Mouse (Mus musculus) G1E (cell line): ENCODE measurements around the gene Sdhb. TPM values are rescaled to one million over a fixed set of nuclear protein-coding genes. Genes with fewer than 3 reads are reported as not detected.
A peak's percentile ranks its signal among the peaks of the same experiment; 100 is the strongest.

Experiments used
- ATAC-seq: 2 replicates; pipeline ENCODE4 v1.8.0; 2016; ENCODE audit warnings: mild to moderate bottlenecking; ENCODE audit not compliant: insufficient number of reproducible peaks, poor library complexity, low FRiP score, severe bottlenecking; ENCODE audit errors: extremely low read depth
- DNase-seq: peaks from one replicate; pipeline ENCODE4 v3.0.0; 2012; ENCODE audit warnings: low spot score
- H3K27me3 ChIP-seq: 2 replicates; pipeline ENCODE4 v1.6.1; 2012; ENCODE audit warnings: mild to moderate bottlenecking, low read length, inconsistent platforms; ENCODE audit not compliant: insufficient read depth
- H3K36me3 ChIP-seq: replicated peaks from 2 replicates; pipeline ENCODE3; 2012; ENCODE audit warnings: mild to moderate bottlenecking, inconsistent platforms
- H3K4me1 ChIP-seq: 2 replicates; pipeline ENCODE4 v1.6.1; 2012; ENCODE audit warnings: low read depth, low read length, inconsistent platforms, mixed read lengths; ENCODE audit not compliant: insufficient read depth
- H3K4me3 ChIP-seq: 2 replicates; pipeline ENCODE4 v1.5.1; 2012; ENCODE audit warnings: low read depth, mild to moderate bottlenecking, inconsistent platforms, low read length, moderate library complexity, mixed read lengths
- H3K9me3 ChIP-seq: replicated peaks from 2 replicates; pipeline ENCODE4 v1.6.1; 2012; ENCODE audit warnings: inconsistent platforms
- CTCF ChIP-seq: IDR thresholded peaks from 2 replicates; pipeline ENCODE4 v1.5.1; 2012; ENCODE audit warnings: low read depth, low read length, inconsistent platforms, mixed read lengths
- GATA1 ChIP-seq: IDR thresholded peaks from 2 replicates; pipeline ENCODE4 v1.6.1; 2012; ENCODE audit warnings: borderline replicate concordance, low read length, inconsistent platforms, mixed read lengths
- GATA2 ChIP-seq: IDR thresholded peaks from 2 replicates; pipeline ENCODE4 v1.6.1; 2012; ENCODE audit warnings: low read depth, low read length, inconsistent platforms, borderline replicate concordance
- POLR2AphosphoS5 ChIP-seq: IDR thresholded peaks from 2 replicates; pipeline ENCODE4 v1.6.1; 2012; ENCODE audit warnings: low read depth, low read length, inconsistent platforms; ENCODE audit not compliant: insufficient replicate concordance
- TAL1 ChIP-seq: conservative IDR thresholded peaks from 2 replicates; pipeline ENCODE4 v1.6.1; 2012; ENCODE audit warnings: low read depth, low read length, inconsistent platforms, mixed read lengths
- polyA plus RNA-seq: library from polyadenylated mRNA; stranded (reverse); fragments of >175 nt; gene quantifications from 2 replicates; pipeline ENCODE4 v1.2.3, GENCODE M21; 2012
- total RNA-seq, 2 experiments: library from RNA; stranded (forward) in 1 of 2; stranded (reverse) in 1 of 2; fragments of 200-1000 nt in 1 of 2; fragments of >200 nt in 1 of 2; fragmentation: Nextera tagmentation in 1 of 2; gene quantifications; 2 replicates each; pipeline ENCODE4 v1.2.3; 2014 to 2017

The Sdhb gene
- total and polyA plus RNA-seq, 3 experiments: 51.2 to 142 (median 100) TPM

DNA sequence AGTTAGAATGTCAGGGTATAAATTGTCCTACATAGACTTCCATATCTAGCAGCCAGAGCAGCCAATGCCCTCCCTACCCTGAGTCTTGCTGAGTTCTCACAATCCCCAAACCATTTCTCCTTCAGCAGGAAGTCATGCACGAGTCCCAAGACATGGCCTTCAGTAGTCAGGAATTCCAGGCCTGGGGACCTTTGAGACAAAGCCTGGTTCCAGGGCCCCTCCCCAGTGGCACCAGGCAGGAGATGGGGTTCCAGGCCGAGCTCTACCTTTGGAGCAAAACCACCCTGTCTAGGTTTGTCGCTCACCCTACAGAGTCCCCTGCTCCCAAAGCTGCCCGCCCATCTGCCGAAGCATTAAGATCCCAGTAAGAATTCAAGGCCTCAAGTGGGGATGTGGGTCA, 44.7 kb upstream of the Sdhb start:
- TF ChIP-seq TAL1: no peak
- no peak for TF ChIP-seq CTCF
- no peak for TF ChIP-seq POLR2AphosphoS5
- no peak for TF ChIP-seq GATA2
- TF ChIP-seq GATA1: no peak
- no peak overlapping the region for H3K4me3 ChIP-seq
- H3K36me3 ChIP-seq: no peaks in the 10 kb centered on the region
- H3K9me3 ChIP-seq: no peaks in the 10 kb centered on the region
- ATAC-seq (no peak), DNase-seq (no peak)
- no peaks in the 10 kb centered on the region for H3K4me1 ChIP-seq
- H3K27me3 ChIP-seq: peaks cover 33% of the 10 kb centered on the region

DNA sequence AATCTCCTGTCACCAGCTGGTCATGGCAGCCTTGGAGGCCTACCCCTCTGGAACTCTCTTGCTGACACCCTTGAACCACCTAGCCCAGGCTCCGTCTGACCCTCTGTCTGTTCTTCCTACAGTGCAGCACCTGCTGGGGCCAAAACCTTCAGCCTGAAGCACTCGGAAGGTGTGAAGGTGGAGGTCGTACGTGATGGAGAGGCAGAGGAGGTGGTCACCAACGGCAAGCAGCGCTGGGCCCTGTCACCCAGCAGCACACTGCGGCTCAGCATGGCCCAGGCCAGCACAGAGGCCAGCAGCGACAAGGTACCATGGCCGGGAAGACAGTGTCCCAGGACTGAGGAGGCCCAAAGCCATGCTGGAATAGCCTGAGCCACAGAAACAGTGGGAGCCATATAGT, 43.6 kb upstream of the Sdhb start:
- no peaks in the 10 kb centered on the region for H3K9me3 ChIP-seq
- H3K4me3 ChIP-seq: no peak overlapping the region
- H3K36me3 ChIP-seq: no peaks in the 10 kb centered on the region
- ATAC-seq (no peak), DNase-seq (no peak)
- H3K27me3 ChIP-seq: peaks cover 29% of the 10 kb centered on the region
- no peaks in the 10 kb centered on the region for H3K4me1 ChIP-seq
- TF ChIP-seq POLR2AphosphoS5 (no peak), CTCF (no peak), TAL1 (no peak), GATA2 (no peak), GATA1 (no peak)

- DNase-seq: no peak
- Histone ChIP-seq H3K4me1 (no peaks in the 10 kb centered on the region), H3K36me3 (no peaks in the 10 kb centered on the region), H3K4me3 (no peak overlapping the region), H3K27me3 (peaks cover 21% of the 10 kb centered on the region), H3K9me3 (no peaks in the 10 kb centered on the region)
- ATAC-seq: no peak
- TF ChIP-seq POLR2AphosphoS5 (no peak), GATA2 (no peak), GATA1 (no peak), CTCF (no peak), TAL1 (no peak)
These were observed 40.8 kb upstream of the Sdhb start for GRCm38 (mm10) chr4:140919974-140920836.

DNA sequence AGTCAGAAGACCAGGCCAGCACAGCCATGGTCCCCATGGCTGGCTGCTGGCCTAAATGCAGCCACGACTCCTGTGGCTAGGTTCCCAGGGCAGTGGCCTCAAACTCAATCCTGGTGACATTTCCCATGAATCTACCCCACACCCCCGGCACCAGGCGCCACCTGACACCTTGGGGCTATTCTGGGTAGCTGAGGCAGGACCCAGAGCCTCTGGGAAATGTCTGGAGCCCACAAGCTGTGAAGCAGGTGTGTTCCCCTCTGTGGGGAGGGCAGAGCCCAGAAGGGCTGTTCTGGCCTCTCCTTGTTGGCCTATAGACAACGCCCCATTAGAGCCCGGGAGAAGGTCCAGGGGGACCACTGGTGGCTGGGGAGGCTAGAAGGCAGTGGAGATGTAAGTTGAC, 38.5 kb upstream of the Sdhb start:
- DNase-seq (no peak), ATAC-seq (peak; percentile 4; the same call in 1 of the 2 replicates)
- Histone ChIP-seq H3K4me3 (no peak overlapping the region), H3K27me3 (peaks cover 23% of the 10 kb centered on the region), H3K4me1 (no peaks in the 10 kb centered on the region), H3K36me3 (no peaks in the 10 kb centered on the region), H3K9me3 (no peaks in the 10 kb centered on the region)
- TF ChIP-seq GATA1 (no peak), TAL1 (no peak), CTCF (no peak), POLR2AphosphoS5 (no peak), GATA2 (no peak)

DNA sequence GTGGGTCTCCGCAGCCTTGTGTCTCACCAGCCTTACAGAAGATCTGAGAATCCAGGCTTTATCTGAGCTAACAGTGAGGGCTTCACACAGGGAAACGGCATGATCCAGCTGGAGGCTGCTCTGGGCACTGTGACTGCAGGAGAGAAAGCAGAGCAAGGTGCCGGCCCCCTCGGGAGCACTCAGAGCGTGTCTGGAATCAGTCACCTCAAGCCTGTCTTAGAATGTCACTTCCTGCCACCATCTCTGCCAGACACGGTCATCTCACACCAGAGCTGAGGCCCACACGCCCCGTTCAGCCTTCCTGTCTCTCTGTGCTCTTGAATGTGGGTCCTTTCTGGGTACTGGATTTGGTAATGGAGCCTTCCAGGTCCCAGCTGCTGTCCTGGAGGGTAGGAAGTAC, 35.4 kb upstream of the Sdhb start:
- ATAC-seq (no peak), DNase-seq (no peak)
- Histone ChIP-seq H3K4me3 (no peak overlapping the region), H3K36me3 (no peaks in the 10 kb centered on the region), H3K4me1 (peaks cover 4% of the 10 kb centered on the region), H3K27me3 (peaks cover 29% of the 10 kb centered on the region), H3K9me3 (no peaks in the 10 kb centered on the region)
- TF ChIP-seq CTCF (no peak), POLR2AphosphoS5 (no peak), GATA2 (no peak), TAL1 (no peak)

DNA sequence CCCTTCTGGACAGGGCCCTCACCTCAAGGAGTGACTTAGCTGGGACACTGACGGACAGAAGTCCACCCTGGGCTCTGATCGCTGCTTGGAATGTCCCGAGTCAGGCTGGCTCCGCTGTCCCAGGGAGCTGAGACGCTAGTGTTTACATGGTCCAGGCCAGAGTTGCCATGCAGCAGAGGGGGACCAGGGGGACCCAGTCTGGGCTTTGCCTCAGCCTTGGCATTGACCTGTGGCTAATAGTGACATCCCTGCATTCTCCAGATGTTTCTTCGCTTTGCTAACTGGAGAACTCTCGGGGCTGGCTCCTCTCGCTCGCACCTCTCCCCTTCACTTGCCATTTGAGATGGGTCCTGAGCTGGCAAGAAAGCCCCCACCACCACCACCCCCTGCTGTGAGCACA, 32.7 kb upstream of the Sdhb start:
- TF ChIP-seq GATA2 (no peak), POLR2AphosphoS5 (no peak), TAL1 (no peak), GATA1 (no peak), CTCF (no peak)
- no peak overlapping the region for H3K4me3 ChIP-seq
- H3K9me3 ChIP-seq: no peaks in the 10 kb centered on the region
- peaks cover 25% of the 10 kb centered on the region for H3K27me3 ChIP-seq
- no peak for ATAC-seq
- no peak for DNase-seq
- H3K36me3 ChIP-seq: no peaks in the 10 kb centered on the region
- H3K4me1 ChIP-seq: peaks cover 13% of the 10 kb centered on the region
